28 mouse cellular contexts compared by ENCODE assay signal in the genomic region with DNA sequence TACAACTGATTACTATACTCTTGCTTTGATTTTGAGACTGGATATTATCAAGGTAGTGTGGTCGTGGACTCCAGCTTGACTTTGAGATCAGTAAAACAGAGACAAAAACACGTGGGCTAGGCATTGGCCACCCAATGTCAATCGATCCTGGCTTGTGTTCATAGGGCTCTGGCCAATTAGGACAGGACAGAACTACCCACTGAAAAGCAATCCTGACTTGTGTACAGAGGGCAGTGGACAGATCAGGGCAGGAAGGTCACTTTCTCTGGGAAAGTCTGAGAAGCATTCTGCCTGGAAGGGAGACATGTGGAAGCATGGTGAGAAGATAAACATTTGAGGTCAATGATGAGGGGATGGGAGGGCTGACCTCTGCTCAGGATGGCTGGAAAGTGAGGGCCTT.
A peak's percentile ranks its signal among the peaks of the same experiment; 100 is the strongest.
DNase-seq lines count a peak whose midpoint lies in the region; ATAC-seq and TF ChIP-seq lines count a peak whose summit lies in the region.
"Had no signal": no experiment of that assay in that cellular context is flagged by ENCODE, and none has a peak within 500 bp of the region (broad histone marks: within the 10 kb centered on the region; RNA-seq: fewer than 3 reads in every experiment).

No protein-coding gene starts in this region.

- ATAC-seq in liver, embryonic 12.5 days, result peak; percentile 85
- peak; percentile 93 for ATAC-seq in liver, postnatal 0 days
- ATAC-seq: forebrain, postnatal 0 days; intestine, embryonic 16.5 days; midbrain, embryonic 15.5 days had no signal

- H3K27me3 ChIP-seq in liver, embryonic 12.5 days (replicated peaks), result no peaks in the 10 kb centered on the region
- H3K27me3 ChIP-seq in liver, postnatal 0 days (ENCODE audit: insufficient read depth, low read length), result no peaks in the 10 kb centered on the region
- H3K27me3 ChIP-seq: embryonic facial prominence, embryonic 13.5 days; hindbrain, embryonic 13.5 days; lung, embryonic 15.5 days; midbrain, embryonic 15.5 days; neural tube, embryonic 15.5 days had no signal

- no peak overlapping the region for H3K9ac ChIP-seq in liver, embryonic 12.5 days
- H3K9ac ChIP-seq in liver, postnatal 0 days (replicated peaks), result no peak overlapping the region
- H3K9ac ChIP-seq: embryonic facial prominence, embryonic 13.5 days; forebrain, postnatal 0 days; hindbrain, embryonic 13.5 days; lung, embryonic 15.5 days; midbrain, embryonic 15.5 days; neural tube, embryonic 15.5 days had no signal

- peak; percentile 69 for TF ChIP-seq EP300 in liver, postnatal 0 days (IDR thresholded peaks at IDR 0.05; ENCODE audit: low read depth)

- no peaks in the 10 kb centered on the region; the same call in 1 of the 2 replicates for H3K4me1 ChIP-seq in liver, embryonic 12.5 days
- peaks cover 6% of the 10 kb centered on the region for H3K4me1 ChIP-seq in liver, postnatal 0 days (ENCODE audit: insufficient read depth)
- H3K4me1 ChIP-seq: embryonic facial prominence, embryonic 13.5 days; forebrain, embryonic 10.5 days; hindbrain, embryonic 13.5 days; midbrain, embryonic 10.5 days; midbrain, embryonic 15.5 days; neural tube, embryonic 15.5 days had no signal

- intact Hi-C loops in heart, postnatal 10 days (cut with DNase I), result no loop called here

- no peak overlapping the region for H3K4me3 ChIP-seq in liver, embryonic 12.5 days
- no peak overlapping the region for H3K4me3 ChIP-seq in liver, postnatal 0 days (ENCODE audit: low read depth, low read length)
- H3K4me3 ChIP-seq: embryonic facial prominence, embryonic 13.5 days; forebrain, embryonic 10.5 days; hindbrain, embryonic 13.5 days; lung, embryonic 15.5 days; midbrain, embryonic 10.5 days; midbrain, embryonic 15.5 days; neural tube, embryonic 15.5 days had no signal

- H3K27ac ChIP-seq in liver, embryonic 12.5 days, result no peak overlapping the region
- H3K27ac ChIP-seq in liver, postnatal 0 days (ENCODE audit: low read depth), result peak overlapping the region; percentile 83
- H3K27ac ChIP-seq: embryonic facial prominence, embryonic 13.5 days; forebrain, embryonic 10.5 days; hindbrain, embryonic 13.5 days; kidney, postnatal 0 days; midbrain, embryonic 10.5 days; midbrain, embryonic 15.5 days; neural tube, embryonic 15.5 days had no signal

- WGBS in liver, embryonic 12.5 days (ENCODE audit: insufficient replicate concordance), result 43% methylated on average over 3 of the region's 3 CpGs
- 52% methylated on average over 3 of the region's 3 CpGs for WGBS in liver, postnatal 0 days (ENCODE audit: insufficient replicate concordance)

- peak; percentile 86 for DNase-seq in heart, adult 11 months
- no peak for DNase-seq in heart, postnatal 10 days
- DNase-seq in adipocyte (ENCODE audit: low spot score), result peak; percentile 15
- peak; percentile 63 for DNase-seq in liver, postnatal 0 days
- no peak for DNase-seq in cerebellum, postnatal 36 days
- DNase-seq in right cerebral cortex, postnatal 10 days (ENCODE audit: low spot score in 2 of 2), result no peak
- DNase-seq: adrenal gland, postnatal 25 days; cerebellum, adult 11-12 months; cerebellum, postnatal 10 days; forebrain, postnatal 0 days; kidney, adult 8-10 months; kidney, postnatal 4 days; layer of hippocampus, postnatal 36 days; left cerebral cortex, postnatal 4 days; retina, postnatal 1 day; right cerebral cortex, postnatal 25 days; spleen, adult 18-20 months; thymus, postnatal 14 days had no signal

- H3K36me3 ChIP-seq in liver, embryonic 12.5 days, result no peaks in the 10 kb centered on the region
- H3K36me3 ChIP-seq in liver, postnatal 0 days (replicated peaks; ENCODE audit: insufficient read depth, low read length), result no peaks in the 10 kb centered on the region
- H3K36me3 ChIP-seq: lung, embryonic 15.5 days; midbrain, embryonic 10.5 days; midbrain, embryonic 15.5 days; neural tube, embryonic 15.5 days had no signal

- H3K9me3 ChIP-seq in liver, embryonic 12.5 days (replicated peaks), result no peaks in the 10 kb centered on the region
- H3K9me3 ChIP-seq in liver, postnatal 0 days (ENCODE audit: low read length), result no peaks in the 10 kb centered on the region
- H3K9me3 ChIP-seq: embryonic facial prominence, embryonic 13.5 days; forebrain, embryonic 10.5 days; hindbrain, embryonic 13.5 days; lung, embryonic 15.5 days; midbrain, embryonic 10.5 days; midbrain, embryonic 15.5 days; neural tube, embryonic 15.5 days had no signal

- TF ChIP-seq CTCF in liver, postnatal 0 days (IDR thresholded peaks at IDR 0.05; ENCODE audit: low read depth), result no peak

- no peak overlapping the region for H3K4me2 ChIP-seq in liver, embryonic 12.5 days
- no peak overlapping the region for H3K4me2 ChIP-seq in liver, postnatal 0 days (ENCODE audit: low read depth, low read length)
- H3K4me2 ChIP-seq: embryonic facial prominence, embryonic 13.5 days; hindbrain, embryonic 13.5 days; lung, embryonic 15.5 days; midbrain, embryonic 15.5 days; neural tube, embryonic 15.5 days had no signal

Comparison
In these comparisons a context has a peak if more than half of its experiments do, and no peak if none do; other contexts are left out.
1. DNase-seq: peak in heart, adult 11 months (single experiment), adipocyte (single experiment) and liver, postnatal 0 days (single experiment); none in heart, postnatal 10 days (0 of 2), cerebellum, postnatal 36 days (0 of 2) and right cerebral cortex, postnatal 10 days (0 of 2).